Mouse (Mus musculus) stomach, embryonic 15.5 days (tissue): ENCODE data around the gene Hadh. TPM values are rescaled to one million over a fixed set of nuclear protein-coding genes. Genes with fewer than 3 reads are reported as not detected.

Experiments
- polyA plus RNA-seq: library from polyadenylated mRNA; unstranded; fragments of >200 nt; fragmentation: Nextera tagmentation; extraction: Ambion mirVana; gene quantifications from 2 replicates; pipeline ENCODE4 v1.2.1, GENCODE M21; 2015

Gene Hadh
- polyA plus RNA-seq, 1 experiment from 2014 or later = 141 TPM

Other genes with a start within 250 kb of the Hadh start
- 0.95 and 0.99 TPM in 2 replicates for gene Lef1, start 161.6 kb downstream of the Hadh start, polyA plus RNA-seq
- gene Cyp2u1, start 31.1 kb upstream of the Hadh start, polyA plus RNA-seq = 2.1 and 2.4 TPM in 2 replicates
- gene Sgms2, start 219.3 kb upstream of the Hadh start, polyA plus RNA-seq = 10.7 and 11.7 TPM in 2 replicates